Mouse (Mus musculus) hindbrain, embryonic 16.5 days (tissue): Measurements from ENCODE around the gene A430033K04Rik. TPM values are rescaled to one million over a fixed set of nuclear protein-coding genes. Genes with fewer than 3 reads are reported as not detected.
A peak's percentile ranks its signal among the peaks of the same experiment; 100 is the strongest.

Experiments used
- ATAC-seq: fragments of 200-750 bp; cut with Nextera tagmentation; 2 replicates; pipeline ENCODE4 v1.8.0; 2017; ENCODE audit warnings: moderate TSS enrichment, moderate library complexity
- H3K27ac ChIP-seq: fragments of 300-500 bp; sonication (generic); 2 replicates; pipeline ENCODE4 v1.5.1; 2014; ENCODE audit warnings: low read depth, mild to moderate bottlenecking, control low read depth, low read length, moderate library complexity
- H3K27me3 ChIP-seq: fragments of 300-500 bp; sonication (generic); replicated peaks from 2 replicates; pipeline ENCODE4 v1.6.1; 2014; ENCODE audit warnings: low read length; ENCODE audit not compliant: control insufficient read depth, insufficient read depth
- H3K36me3 ChIP-seq: fragments of 300-500 bp; sonication (generic); 2 replicates; pipeline ENCODE4 v1.6.1; 2014; ENCODE audit warnings: mild to moderate bottlenecking, low read length, moderate library complexity, mixed read lengths; ENCODE audit not compliant: control insufficient read depth, insufficient read depth
- H3K4me1 ChIP-seq: fragments of 300-500 bp; sonication (generic); 2 replicates; pipeline ENCODE4 v1.6.1; 2014; ENCODE audit warnings: low read depth, low read length; ENCODE audit not compliant: control insufficient read depth, insufficient read depth
- H3K4me2 ChIP-seq: fragments of 300-500 bp; sonication (generic); 2 replicates; pipeline ENCODE4 v1.6.1; 2014; ENCODE audit warnings: mild to moderate bottlenecking, low read length, control low read depth, moderate library complexity
- H3K4me3 ChIP-seq: fragments of 300-500 bp; sonication (generic); 2 replicates; pipeline ENCODE4 v1.5.1; 2014; ENCODE audit warnings: mild to moderate bottlenecking, low read length, control low read depth, moderate library complexity
- H3K9ac ChIP-seq: fragments of 300-500 bp; sonication (generic); 2 replicates; pipeline ENCODE4 v1.6.1; 2014; ENCODE audit warnings: low read depth, mild to moderate bottlenecking, control low read depth, low read length, moderate library complexity
- H3K9me3 ChIP-seq: fragments of 300-500 bp; sonication (generic); 2 replicates; pipeline ENCODE4 v1.6.1; 2014; ENCODE audit warnings: mild to moderate bottlenecking, low read length, moderate library complexity; ENCODE audit not compliant: control insufficient read depth
- WGBS: fragments of 180-500 bp; shearing (Covaris S2); extraction: QIAGEN DNeasy Blood & Tissue Kit; methylation state at CpG from one replicate; pipeline ENCODE4 v1.1.7; 2014; 5-methylcytosine and 5-hydroxymethylcytosine counted together
- polyA plus RNA-seq: library from polyadenylated mRNA; unstranded; fragments of >200 nt; fragmentation: Nextera tagmentation; extraction: Ambion mirVana; gene quantifications from 2 replicates; pipeline ENCODE4 v1.2.1, GENCODE M21; 2015

Gene A430033K04Rik
- polyA plus RNA-seq, result 19.2 and 20.6 TPM in 2 replicates

- peaks cover 2% of the 10 kb centered on the region; the same call in 1 of the 2 replicates for H3K36me3 ChIP-seq
- peak; percentile 96 for ATAC-seq
- under 1% methylated on average over 30 of the region's 30 CpGs for WGBS
- H3K27me3 ChIP-seq, result no peaks in the 10 kb centered on the region
- H3K4me3 ChIP-seq, result peak within 1 kb of the TSS; percentile 55
- peak within 1 kb of the TSS; percentile 77 for H3K9ac ChIP-seq
- H3K4me1 ChIP-seq, result peaks cover 21% of the 10 kb centered on the region
- H3K27ac ChIP-seq, result peak within 1 kb of the TSS; percentile 86
- no peaks in the 10 kb centered on the region for H3K9me3 ChIP-seq
- peak within 1 kb of the TSS; percentile 73 for H3K4me2 ChIP-seq
These were observed at the start of gene A430033K04Rik for GRCm38 (mm10) chr5:138622645-138623477. Gene A430033K04Rik, plus strand, starts transcription at chr5:138622859.

GRCm38 (mm10) chr5:138587396-138587795, 35.3 kb upstream of the A430033K04Rik start:
- H3K27me3 ChIP-seq, result no peaks in the 10 kb centered on the region
- peaks cover 9% of the 10 kb centered on the region; the same call in 1 of the 2 replicates for H3K9me3 ChIP-seq
- ATAC-seq, result no peak
- no peaks in the 10 kb centered on the region for H3K4me1 ChIP-seq
- no peak overlapping the region for H3K9ac ChIP-seq
- 94% methylated on average over 6 of the region's 6 CpGs for WGBS
- H3K4me3 ChIP-seq, result no peak overlapping the region
- no peak overlapping the region for H3K4me2 ChIP-seq
- H3K27ac ChIP-seq, result no peak overlapping the region
- H3K36me3 ChIP-seq, result no peaks in the 10 kb centered on the region

- 94% methylated on average over 1 of the region's 1 CpGs for WGBS
- Histone ChIP-seq H3K27ac (no peak overlapping the region), H3K4me1 (peaks cover 11% of the 10 kb centered on the region), H3K4me2 (peak overlapping the region; percentile 60), H3K9ac (no peak overlapping the region), H3K9me3 (peaks cover 24% of the 10 kb centered on the region), H3K36me3 (peaks cover 43% of the 10 kb centered on the region), H3K27me3 (no peaks in the 10 kb centered on the region), H3K4me3 (peak overlapping the region; percentile 67)
- ATAC-seq, result no peak
These were observed 4.3 kb upstream of the A430033K04Rik start for GRCm38 (mm10) chr5:138618353-138618752.

GRCm38 (mm10) chr5:138619211-138620128, 3.2 kb upstream of the A430033K04Rik start, which contains the start of gene Zfp68:
Gene Zfp68, minus strand, starts transcription at chr5:138619761.
- H3K4me2 ChIP-seq, result peak within 1 kb of the TSS; percentile 60
- H3K4me3 ChIP-seq, result peak within 1 kb of the TSS; percentile 67
- H3K27ac ChIP-seq, result peak within 1 kb of the TSS; percentile 98
- H3K27me3 ChIP-seq, result no peaks in the 10 kb centered on the region
- peaks cover 14% of the 10 kb centered on the region for H3K9me3 ChIP-seq
- H3K4me1 ChIP-seq, result peaks cover 18% of the 10 kb centered on the region
- H3K9ac ChIP-seq, result peak within 1 kb of the TSS; percentile 95
- H3K36me3 ChIP-seq, result peaks cover 32% of the 10 kb centered on the region
- ATAC-seq, result peak; percentile 97
- WGBS, result under 1% methylated on average over 39 of the region's 43 CpGs

GRCm38 (mm10) chr5:138620836-138621235, 1.8 kb upstream of the A430033K04Rik start:
- WGBS, result 61% methylated on average over 5 of the region's 5 CpGs
- ATAC-seq, result no peak
- no peak overlapping the region for H3K9ac ChIP-seq
- peaks cover 12% of the 10 kb centered on the region for H3K9me3 ChIP-seq
- no peak overlapping the region for H3K4me3 ChIP-seq
- peaks cover 19% of the 10 kb centered on the region for H3K36me3 ChIP-seq
- no peak overlapping the region for H3K27ac ChIP-seq
- no peaks in the 10 kb centered on the region for H3K27me3 ChIP-seq
- H3K4me1 ChIP-seq, result peaks cover 24% of the 10 kb centered on the region
- H3K4me2 ChIP-seq, result no peak overlapping the region

- H3K9ac ChIP-seq, result peak overlapping the region; percentile 77
- no peaks in the 10 kb centered on the region for H3K9me3 ChIP-seq
- H3K4me2 ChIP-seq, result peak overlapping the region; percentile 73
- no peaks in the 10 kb centered on the region for H3K27me3 ChIP-seq
- peak overlapping the region; percentile 86 for H3K27ac ChIP-seq
- H3K4me3 ChIP-seq, result peak overlapping the region; percentile 55
- ATAC-seq, result no peak
- 7% methylated on average over 3 of the region's 3 CpGs for WGBS
- peaks cover 15% of the 10 kb centered on the region for H3K4me1 ChIP-seq
- H3K36me3 ChIP-seq, result no peaks in the 10 kb centered on the region
These were observed 818 bp downstream of the A430033K04Rik start for GRCm38 (mm10) chr5:138623478-138623875.

- Histone ChIP-seq H3K27me3 (no peaks in the 10 kb centered on the region), H3K4me1 (no peaks in the 10 kb centered on the region), H3K4me2 (no peak overlapping the region), H3K36me3 (peaks cover 24% of the 10 kb centered on the region), H3K9me3 (no peaks in the 10 kb centered on the region), H3K9ac (no peak overlapping the region), H3K27ac (no peak overlapping the region), H3K4me3 (no peak overlapping the region)
- 95% methylated on average over 2 of the region's 2 CpGs for WGBS
- ATAC-seq, result no peak
These were observed 13.8 kb downstream of the A430033K04Rik start for GRCm38 (mm10) chr5:138636486-138636885.

GRCm38 (mm10) chr5:138641081-138641480, 18.4 kb downstream of the A430033K04Rik start:
- ATAC-seq, result no peak
- Histone ChIP-seq H3K4me1 (no peaks in the 10 kb centered on the region), H3K27ac (no peak overlapping the region), H3K36me3 (peaks cover 36% of the 10 kb centered on the region), H3K4me3 (no peak overlapping the region), H3K9ac (no peak overlapping the region), H3K9me3 (no peaks in the 10 kb centered on the region), H3K27me3 (no peaks in the 10 kb centered on the region), H3K4me2 (no peak overlapping the region)
- WGBS, result 95% methylated on average over 3 of the region's 3 CpGs

GRCm38 (mm10) chr5:138641761-138642160, 19.1 kb downstream of the A430033K04Rik start:
- WGBS, result 92% methylated on average over 3 of the region's 3 CpGs
- Histone ChIP-seq H3K27me3 (no peaks in the 10 kb centered on the region), H3K27ac (no peak overlapping the region), H3K9ac (no peak overlapping the region), H3K36me3 (peaks cover 40% of the 10 kb centered on the region), H3K4me1 (no peaks in the 10 kb centered on the region), H3K9me3 (no peaks in the 10 kb centered on the region), H3K4me2 (no peak overlapping the region), H3K4me3 (no peak overlapping the region)
- ATAC-seq, result no peak
